Mouse (Mus musculus) A20 (cell line): ENCODE results near the gene Gpatch8.

Experiments
- DNase-seq: peaks from one replicate; pipeline ENCODE4 v3.0.0-alpha.2; 2011; ENCODE audit warnings: low read depth, low spot score

Gene Gpatch8

GRCm38 (mm10) chr11:102556031-102556715, at the start of gene Gpatch8:
Gpatch8 (minus strand) TSS chr11:102556392.
- peak; percentile 96 for DNase-seq

DNA sequence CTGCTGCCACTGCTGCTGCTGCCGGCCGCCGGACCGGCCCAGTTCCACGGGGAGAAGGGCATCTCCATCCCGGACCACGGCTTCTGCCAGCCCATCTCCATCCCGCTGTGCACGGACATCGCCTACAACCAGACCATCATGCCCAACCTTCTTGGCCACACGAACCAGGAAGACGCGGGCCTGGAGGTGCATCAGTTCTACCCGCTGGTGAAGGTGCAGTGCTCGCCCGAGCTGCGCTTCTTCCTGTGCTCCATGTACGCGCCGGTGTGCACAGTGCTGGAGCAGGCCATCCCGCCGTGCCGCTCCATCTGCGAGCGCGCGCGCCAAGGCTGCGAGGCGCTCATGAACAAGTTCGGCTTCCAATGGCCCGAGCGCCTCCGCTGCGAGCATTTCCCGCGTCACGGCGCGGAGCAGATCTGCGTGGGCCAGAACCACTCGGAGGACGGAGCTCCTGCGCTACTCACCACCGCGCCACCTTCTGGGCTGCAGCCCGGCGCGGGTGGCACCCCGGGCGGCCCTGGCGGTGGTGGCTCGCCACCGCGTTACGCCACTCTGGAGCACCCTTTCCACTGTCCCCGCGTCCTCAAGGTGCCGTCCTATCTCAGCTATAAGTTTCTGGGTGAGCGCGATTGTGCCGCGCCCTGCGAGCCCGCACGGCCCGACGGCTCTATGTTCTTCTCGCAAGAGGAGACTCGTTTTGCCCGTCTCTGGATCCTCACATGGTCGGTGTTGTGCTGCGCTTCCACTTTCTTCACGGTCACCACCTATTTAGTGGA, 48.8 kb upstream of the Gpatch8 start:
- no peak for DNase-seq

DNA sequence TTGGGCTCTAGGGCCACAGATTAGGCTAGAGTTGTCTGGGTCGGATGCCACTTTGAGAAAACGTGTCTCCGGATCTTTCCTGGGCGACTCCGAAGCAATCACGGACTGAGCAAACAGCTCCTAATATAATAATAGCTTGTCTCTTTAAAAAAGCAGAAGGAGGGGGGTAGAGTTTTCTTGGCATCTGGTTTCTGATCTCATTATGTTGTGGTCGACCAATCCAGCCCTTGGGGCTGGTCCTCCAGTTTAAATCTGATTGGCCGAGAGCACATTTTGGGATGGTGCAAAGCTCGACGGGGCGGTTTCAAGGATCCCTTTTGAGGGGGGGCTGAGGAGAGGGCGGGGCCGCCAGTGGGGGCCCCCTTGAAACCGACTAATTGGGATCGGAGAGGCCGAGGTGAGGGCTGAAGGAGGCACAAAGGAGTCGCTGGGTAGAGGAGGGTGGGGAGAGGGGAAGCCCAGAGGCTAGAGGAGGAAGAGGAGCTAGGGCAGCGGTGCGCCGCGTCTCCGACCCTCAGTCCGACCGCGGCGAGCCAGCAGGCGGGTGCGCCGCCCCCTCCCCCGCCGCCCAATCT, 47.9 kb upstream of the Gpatch8 start, which contains the start of gene Fzd2:
TSS of gene Fzd2 (plus strand) at position 387 of the 575 bp plus-strand sequence.
- no peak for DNase-seq

DNA sequence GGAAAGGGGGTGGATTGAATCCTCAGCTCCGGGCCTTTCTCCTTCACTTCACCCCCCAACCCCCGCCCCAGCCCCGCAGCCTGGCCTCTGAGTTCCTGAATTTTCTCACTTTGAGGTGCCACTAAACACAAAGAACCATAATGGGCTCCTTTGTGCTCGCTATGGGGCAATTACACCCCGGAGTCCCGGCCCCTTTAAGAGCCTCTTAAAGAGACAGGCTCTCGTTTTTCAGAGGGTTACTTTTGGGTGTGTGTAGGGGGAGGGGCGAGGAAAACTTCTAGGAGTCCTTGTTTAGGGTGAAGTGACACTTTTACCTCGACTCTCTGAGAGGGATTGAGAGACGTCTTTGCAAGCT, 47.3 kb upstream of the Gpatch8 start:
- DNase-seq, result no peak

GRCm38 (mm10) chr11:102602816-102603495, 46.8 kb upstream of the Gpatch8 start:
- DNase-seq, result no peak

GRCm38 (mm10) chr11:102599912-102600311, 43.7 kb upstream of the Gpatch8 start:
- DNase-seq, result peak; percentile 53

DNA sequence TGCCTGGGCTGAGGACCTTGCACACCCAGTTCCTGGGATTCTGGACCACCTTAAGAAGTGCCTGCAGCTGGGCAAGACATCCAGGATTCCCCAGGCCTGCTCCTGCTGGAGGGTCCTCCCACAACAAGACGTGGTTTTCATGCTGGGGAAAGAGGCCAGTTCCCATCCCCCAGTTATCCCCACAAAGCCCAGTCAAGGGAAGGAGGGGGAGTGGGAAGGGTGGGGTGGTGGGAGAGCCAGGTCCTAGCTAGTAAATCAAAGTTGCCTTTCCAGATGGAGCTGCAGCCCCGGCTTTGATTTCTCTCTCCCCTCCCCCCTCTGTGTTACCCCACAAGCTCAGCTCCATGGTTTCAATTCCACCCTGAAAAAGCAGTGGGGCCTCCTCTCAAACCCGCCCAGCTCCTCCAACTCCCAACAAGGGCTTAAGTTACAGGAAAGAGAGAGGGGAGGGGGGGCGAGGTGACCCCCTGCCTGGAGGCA, 39.2 kb upstream of the Gpatch8 start:
- DNase-seq, result no peak

- no peak for DNase-seq
These were observed 31.4 kb upstream of the Gpatch8 start for GRCm38 (mm10) chr11:102587554-102587953.

DNA sequence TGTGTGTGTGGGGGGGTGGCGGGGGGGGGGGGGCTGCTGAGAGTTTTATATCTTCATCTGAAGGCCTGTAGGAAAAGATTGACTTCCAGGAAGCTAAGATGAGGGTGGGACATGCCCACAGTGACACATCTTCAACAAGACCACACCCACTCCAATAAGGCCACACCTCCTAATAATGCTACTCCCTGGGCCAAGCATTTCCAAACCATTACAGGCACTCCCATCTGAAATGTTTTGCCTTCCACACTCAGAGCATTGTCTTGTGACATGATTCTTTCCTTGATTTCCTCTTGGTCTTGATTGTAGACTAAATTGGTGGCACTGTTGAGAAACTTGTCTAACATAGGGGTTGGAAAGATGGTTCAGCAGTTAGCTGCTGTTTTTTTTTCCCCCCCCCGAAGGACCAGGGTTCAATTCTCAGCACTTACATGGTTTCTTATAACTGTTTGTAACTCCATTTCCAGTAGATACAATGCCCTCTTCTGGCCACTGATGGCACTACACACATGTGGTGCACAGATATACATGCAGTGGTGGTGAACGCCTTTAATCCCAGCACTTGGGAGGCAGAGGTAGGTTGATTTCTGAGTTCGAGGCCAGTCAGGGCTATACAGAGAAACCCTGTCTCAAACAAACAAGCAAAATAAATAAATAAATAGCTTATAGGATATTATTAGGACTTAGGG, 30.4 kb upstream of the Gpatch8 start:
- peak; percentile 24 for DNase-seq

- DNase-seq, result no peak
These were observed 26.5 kb upstream of the Gpatch8 start for GRCm38 (mm10) chr11:102582736-102583135.

DNA sequence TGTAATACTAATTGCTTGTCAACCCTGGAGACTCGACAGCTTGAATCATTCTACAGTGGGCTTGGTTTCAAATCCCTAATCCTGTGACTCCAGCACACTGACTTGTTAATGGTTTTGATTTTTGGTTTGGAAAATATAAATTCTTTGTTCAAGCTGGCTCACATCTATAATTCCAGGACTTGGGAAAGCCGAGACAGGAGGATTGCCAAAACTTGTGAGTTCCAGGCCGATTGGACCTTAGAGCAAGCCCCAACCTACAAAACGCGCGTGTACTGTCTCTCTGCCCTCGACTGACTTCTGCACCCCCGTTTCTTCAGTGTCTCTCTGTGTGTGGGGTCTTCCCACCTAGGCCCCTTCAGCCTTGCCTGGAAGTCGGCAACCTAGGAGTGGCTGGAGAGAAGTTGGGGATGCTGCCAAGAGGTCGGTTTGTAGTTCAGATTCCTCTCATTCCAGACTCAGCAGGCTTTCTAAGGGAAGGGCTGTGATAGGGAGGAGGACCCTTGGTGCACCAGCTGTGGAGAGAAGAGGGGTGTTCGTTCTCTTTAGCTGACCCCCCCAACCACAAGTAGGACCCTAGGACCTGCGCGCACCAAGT, 25.9 kb upstream of the Gpatch8 start:
- DNase-seq, result no peak

DNA sequence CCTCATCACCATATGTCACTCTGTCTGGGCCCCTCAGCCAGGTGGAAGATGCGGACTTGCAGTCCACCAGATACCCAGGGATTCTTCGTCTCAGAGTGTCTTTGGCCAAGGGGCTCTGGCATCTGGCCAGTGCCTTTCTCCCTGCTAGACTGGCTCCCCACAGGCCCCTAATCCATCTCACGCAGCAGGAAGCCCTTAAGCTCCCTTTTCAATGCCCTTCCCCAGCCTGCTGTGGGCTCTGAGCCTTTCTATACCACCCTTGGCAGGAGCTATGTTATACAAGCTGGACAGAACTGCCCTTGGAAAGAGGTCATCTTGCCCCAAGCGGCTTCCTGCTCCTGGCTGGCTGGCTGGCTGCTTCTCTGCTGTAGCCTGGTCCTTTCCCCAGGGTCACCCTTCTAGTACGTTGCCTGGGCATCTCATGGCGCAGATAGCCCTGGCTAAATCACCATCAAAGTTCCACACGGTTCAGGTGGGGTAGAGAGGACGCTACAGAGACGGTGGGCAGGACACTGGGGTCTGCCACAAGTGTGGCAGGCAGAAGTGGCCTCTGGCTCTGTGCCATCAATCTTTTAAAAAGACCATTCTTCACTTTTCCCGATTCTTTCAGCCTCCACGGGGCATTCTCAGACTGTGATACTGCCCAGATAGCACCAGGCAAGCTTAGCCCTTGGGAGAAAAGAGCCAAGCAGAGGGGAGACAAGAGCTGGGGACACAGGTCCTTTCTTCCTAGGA, 25.3 kb upstream of the Gpatch8 start:
- DNase-seq, result no peak

DNA sequence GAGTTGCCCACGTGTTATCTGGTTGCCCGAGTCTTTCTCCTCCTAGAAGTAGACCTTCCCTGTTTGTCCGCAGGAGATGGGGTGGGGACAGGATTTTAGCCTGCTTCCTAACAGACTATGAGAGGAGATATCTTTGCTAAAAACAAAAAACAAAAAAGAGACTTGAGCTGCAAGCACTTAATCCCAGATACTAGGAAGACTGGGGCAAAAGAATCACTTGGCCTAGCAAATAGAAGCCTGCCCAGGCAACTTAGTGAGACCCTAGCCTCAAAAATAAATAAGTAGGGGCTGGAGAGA, 23.8 kb upstream of the Gpatch8 start:
- no peak for DNase-seq

GRCm38 (mm10) chr11:102579165-102580033, 23.2 kb upstream of the Gpatch8 start, which contains the start of gene Gm11627:
Gm11627 (minus strand) TSS chr11:102579461.
- no peak for DNase-seq

DNA sequence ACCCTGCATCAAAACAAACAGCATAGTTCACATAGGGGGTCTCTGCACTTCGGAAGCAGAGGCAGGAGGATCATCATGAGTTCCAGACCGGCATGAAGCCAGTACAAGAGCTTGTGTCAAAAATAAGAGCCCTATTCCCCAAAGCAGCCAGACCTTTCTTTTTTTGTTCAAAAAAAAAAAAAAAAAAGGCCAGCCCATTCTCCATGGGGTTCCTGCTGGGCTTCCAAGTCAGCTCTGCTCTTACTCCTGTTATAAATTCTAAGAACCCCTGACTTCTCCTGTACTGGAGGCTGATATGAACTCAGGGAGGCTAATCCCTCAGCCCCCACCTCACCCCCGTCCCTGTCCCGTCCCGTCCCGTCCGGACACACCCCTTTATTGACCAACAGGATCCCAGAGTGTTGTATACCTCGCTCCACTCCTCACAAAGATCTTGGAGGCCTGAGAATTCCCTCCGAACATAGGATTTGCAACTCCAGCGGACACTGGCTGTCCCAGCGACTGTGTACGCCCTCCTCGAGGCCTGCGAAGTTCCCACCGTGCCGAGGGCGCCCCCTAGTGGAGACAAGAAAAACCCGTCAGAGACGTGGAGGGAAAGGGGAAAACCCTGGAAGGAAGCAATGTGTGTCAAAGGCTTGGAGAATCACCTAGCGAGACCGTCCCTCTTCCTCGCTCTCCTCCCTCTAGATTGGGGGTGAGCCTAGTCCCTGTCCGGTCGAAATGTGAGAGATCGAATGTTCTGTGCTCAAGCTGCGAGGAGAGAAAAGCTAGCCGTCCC, 22.3 kb upstream of the Gpatch8 start:
- peak; percentile 84 for DNase-seq

DNA sequence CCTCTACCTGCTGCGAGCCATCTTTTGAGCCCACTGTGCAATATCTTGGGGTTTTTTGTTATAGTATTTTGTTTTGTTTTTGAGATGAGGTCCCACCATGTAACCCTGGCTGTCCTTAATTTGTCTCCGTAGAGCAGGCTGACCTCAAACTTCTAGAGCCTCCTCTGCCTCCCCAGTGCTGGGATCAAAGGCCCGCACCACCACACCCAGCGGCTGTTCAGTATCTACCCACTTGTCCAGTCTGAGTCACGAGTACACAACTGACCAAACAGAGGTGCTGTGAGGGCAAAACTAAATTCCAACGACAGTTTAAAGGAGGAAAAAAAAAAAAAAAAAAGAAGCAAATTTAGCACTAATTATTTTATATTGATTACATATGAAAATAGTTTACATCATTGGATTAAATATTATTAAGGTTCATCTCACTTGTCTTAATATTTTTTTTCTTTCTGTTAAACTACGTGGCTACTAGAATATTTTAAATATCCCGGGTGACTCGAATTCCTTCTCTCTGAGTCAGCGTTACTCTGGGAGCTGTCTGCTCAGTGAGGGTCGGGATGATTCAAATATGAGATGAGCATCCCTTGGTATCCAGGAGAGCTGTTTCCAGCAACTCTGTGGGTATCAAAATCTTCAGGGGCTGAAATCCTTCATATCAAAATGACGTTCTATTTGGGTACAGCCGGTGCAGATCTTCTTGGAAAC, 20.0 kb upstream of the Gpatch8 start:
- DNase-seq, result no peak

GRCm38 (mm10) chr11:102575034-102575433, 18.8 kb upstream of the Gpatch8 start:
- no peak for DNase-seq
